Mouse (Mus musculus) heart, adult 2 months (tissue): ENCODE measurements around the gene Rrp9.

Experiments
- CTCF ChIP-seq: fragments of 200-600 bp; IDR thresholded peaks from 2 replicates; pipeline ENCODE4 v1.8.1; 2022; ENCODE audit warnings: antibody characterized with exemption, mild to moderate bottlenecking, moderate library complexity
- EP300 ChIP-seq: fragments of 200-500 bp; IDR thresholded peaks from 2 replicates; pipeline ENCODE4 v1.6.1; 2011; ENCODE audit warnings: low read depth, low read length, control low read depth; ENCODE audit not compliant: insufficient read depth
- POLR2A ChIP-seq: fragments of 200-500 bp; IDR thresholded peaks from 2 replicates; pipeline ENCODE4 v1.6.1; 2011; ENCODE audit warnings: mild to moderate bottlenecking, low read depth, low read length, control low read depth; ENCODE audit not compliant: insufficient read depth

GRCm38 (mm10) chr9:106444836-106445235 is 30.9 kb upstream of the Rrp9 start:
- no peak for TF ChIP-seq POLR2A
- no peak for TF ChIP-seq CTCF
- no peak for TF ChIP-seq EP300
